Mouse (Mus musculus) kidney, adult 11 months (tissue): Measurements from ENCODE around the gene Calb2.

Experiments
- DNase-seq: peaks from one replicate; pipeline ENCODE4 v3.0.0; 2022

Calb2 gene

DNA sequence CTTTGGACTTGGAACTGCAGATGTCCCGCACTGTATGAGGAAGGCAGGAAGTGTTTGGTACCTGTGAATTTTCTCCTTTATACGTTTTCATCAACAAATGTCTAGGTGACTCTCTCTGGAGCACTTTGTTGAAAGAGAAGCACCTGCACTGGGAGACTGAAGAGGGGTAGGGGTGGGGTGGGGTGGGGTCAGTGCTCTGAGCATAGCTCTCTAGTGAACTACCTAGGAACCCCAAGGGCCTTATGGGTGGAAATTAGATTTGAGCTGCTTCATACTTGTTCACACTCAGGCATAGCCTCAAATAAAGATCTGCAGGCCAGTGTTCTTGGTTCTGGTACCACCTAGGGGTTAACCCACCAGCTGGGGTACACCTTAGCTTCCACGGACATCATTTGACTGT is 65.4 kb downstream of the Calb2 start, which contains the start of gene Gm17720:
TSS of gene Gm17720 (minus strand) at position 101 of the 400 bp plus-strand sequence.
- DNase-seq: no peak

- no peak for DNase-seq
Measured at GRCm38 (mm10) chr8:110101676-110102075, 66.3 kb downstream of the Calb2 start.

DNA sequence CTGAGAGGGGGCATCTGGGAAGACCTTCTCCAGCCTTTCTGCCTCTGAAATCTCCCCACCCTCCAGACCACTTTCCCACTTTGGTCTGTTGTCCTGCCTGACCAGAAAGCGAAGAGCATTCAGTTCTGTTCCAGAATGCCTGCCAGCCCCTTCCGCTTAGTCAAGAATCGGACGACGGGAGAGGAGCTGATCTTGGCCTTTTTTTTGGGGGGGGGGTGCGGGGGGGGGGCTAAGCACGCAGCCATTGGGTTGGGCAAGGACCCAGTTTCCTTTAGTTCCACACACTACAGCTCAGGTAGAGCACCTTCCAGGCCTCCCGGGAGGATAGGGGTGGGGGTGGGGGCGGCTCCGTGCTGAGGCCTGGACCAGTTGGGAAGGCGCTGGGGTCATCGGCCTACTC is 67.1 kb downstream of the Calb2 start, which contains the start of gene Gm21964:
TSS of gene Gm21964 (plus strand) at position 301 of the 400 bp plus-strand sequence.
- DNase-seq: no peak

- DNase-seq: no peak
Measured at GRCm38 (mm10) chr8:110091869-110092268, 76.1 kb downstream of the Calb2 start.
